Mouse (Mus musculus) 3134 (cell line): ENCODE measurements around the gene Slc52a3.

ENCODE experiments used
- DNase-seq: peaks from one replicate; pipeline ENCODE4 v3.0.0-alpha.2; 2011; ENCODE audit warnings: low spot score; ENCODE audit not compliant: insufficient read length; ENCODE audit errors: extremely low read depth

Slc52a3 gene

DNA sequence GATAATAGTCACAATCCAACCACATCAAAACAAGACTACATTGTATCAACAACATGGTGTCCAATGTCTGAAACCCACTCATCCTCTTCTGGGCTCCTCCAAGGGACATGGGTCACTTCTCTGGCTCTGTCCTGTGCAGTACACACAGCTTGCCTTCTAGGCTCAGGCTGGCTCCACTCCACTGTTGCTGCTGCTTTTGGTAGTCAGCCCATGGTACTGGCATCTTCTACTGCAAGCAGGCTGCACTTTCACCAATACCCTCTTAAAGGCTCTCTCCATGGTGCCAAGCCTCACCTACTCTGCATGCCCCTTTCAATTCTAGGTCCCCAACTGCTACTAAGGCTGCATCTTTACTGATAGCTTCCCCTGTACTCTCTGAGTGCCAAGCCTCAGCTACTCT is 43.8 kb downstream of the Slc52a3 start:
- DNase-seq: no peak

DNA sequence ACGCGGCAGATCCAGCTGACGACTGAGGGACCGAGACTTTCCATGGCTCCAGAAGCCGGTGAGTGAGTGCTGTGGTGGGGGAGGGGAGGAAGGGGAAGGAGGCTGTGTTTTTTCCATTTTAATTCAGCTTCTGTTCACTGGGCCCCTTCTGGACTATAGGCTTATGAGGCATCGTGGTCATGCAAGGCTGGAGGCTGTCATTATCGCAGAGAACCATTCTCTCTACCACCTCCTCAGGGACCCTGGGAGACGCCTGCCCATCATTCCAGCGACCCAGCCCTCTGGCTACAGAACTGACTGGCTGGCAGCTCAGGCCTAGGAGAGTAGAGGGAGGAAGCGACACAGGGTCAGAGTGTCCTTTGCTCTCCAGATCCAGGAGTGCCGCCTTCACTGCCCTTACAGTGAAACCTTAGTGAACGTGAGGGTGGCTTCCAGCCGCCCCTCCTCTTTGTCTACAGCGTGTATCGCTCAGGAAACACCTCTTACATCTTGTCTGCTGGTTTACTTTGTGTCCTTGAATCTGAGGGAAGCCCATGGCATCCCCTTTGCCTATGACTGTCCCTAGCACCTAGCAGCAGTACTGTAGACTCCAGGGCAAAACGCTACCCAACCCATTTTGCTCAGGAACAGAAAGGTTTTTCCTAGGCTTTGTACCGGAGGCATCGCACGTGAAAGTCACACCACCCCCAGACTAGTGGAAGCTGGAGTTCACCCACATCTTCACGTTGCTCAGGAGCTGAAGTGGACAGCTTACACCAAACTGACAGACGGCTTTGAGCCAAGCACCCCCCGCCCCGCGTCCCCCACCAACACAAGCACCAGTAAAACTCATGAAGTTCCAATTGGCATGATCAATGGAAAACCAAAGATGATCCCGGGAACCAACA is 51.0 kb downstream of the Slc52a3 start:
- DNase-seq: no peak

DNA sequence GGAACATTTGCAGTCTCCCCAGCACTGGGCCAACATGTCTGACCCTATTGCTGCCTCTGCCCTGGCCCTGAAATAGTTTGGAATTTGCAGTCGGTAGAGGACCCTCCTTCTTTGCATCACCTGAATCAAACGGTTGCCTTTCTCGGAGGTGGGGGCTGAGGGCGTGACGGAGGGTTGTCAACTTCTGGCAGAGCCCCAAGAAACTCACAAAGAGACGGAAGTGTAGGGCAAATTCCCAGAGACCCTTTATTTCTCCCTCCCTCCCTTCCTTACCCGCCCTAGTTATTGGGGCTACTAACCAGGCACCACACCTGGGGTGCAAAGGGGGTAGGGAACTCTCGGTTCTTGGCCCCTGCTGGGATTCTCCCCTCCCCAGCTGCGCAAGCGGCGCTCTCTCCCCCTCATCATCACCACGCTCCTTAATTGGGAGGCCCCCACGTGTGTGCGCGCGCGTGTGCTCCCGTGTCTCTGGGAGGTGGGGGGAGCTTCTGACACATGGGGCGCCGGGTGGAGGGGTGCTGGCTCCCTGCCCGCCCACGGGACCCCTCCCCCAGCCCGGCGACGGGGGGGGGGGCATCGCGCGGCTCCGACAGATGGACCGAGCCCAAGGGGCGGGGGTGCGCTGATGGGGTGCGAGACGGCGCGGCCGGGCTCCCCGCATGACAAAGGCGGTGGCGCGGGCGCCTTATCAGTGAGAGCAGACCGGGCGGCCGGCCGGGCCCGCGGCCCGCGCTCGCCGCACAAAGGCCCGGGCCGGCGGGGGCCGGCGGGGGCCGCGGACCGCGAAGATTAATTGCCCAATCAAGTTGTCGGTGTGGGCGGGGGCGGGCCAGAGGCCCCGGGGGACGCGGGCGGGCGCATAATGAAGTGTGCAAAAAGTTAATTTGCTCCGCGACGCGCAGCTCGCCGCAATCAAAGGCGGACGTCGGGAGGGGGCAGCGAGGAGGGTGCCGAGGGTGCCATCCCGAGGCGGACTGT is 52.0 kb downstream of the Slc52a3 start:
- DNase-seq: no peak

DNA sequence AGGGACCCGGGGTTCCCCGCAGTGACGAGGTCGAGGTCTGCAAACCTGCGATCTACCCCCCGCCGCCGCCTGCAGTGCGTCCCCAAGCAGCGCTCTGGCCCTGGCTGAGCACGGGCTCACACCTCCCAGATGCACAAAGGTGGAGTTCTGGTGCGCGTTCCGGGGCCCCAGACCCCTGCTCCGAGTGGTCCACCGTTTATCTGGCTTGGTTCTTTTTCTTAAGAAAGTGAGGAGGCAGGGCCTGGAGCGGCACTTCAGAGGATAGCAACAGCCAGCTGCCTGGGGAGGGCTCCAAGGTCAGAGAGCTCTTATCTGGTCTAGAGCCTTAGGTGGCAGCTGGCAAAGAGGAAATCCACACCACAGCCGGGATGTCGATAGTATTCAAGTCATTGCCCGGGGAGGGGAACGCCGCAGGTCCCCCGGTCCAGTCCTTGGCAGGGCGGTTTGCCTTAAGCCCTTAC is 52.7 kb downstream of the Slc52a3 start:
- DNase-seq: no peak

DNA sequence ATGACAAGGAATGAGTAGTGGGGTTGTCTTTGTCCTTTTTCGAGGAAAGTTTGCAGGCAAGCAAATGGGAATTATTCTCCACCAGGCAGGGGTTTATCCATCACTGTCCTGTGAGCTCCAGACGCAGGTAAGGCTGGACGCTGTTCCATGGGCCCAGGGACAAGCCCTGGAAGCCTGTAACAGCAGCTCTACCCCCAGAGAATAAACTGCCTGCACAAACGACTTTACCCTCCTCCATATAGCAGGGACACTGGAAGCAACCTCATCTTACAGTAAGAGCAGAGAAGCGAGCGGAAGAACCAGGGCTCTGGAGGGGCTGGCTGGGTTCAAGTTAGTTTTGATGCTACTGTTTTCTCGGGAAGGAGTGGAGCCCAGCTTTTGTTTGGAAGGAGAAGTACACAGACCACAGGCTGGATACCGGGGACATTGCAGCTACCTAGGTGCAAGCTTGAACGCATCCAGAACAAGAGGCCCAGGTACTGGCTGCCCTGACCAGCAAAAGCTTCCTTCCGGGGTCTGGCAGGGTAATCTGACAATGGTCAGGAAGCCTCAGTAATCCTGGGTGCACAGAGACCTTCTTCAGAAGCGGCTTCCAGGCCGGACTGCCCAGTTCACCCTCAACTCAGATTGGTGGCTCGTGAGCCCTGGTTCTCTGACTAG is 53.4 kb downstream of the Slc52a3 start:
- DNase-seq: no peak

DNA sequence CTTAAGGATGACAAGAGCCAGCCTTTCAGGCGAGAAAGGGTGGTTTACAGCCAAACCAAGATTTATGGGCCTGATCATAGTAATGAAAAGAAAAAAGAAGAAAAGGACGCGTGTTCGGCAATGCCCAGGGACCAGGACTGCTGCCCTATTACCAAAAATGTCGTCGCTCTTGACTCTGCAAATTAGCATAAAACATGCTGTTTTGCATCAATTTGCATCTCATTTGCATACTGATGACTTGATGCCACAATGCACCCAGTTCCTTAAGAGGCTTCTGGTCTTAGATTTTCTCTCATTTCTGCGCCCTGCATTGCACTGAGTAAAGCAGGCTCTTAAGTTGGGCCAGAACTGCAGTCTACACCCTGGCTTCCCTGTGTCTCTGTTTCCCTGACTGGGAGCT is 54.0 kb downstream of the Slc52a3 start:
- DNase-seq: no peak

DNA sequence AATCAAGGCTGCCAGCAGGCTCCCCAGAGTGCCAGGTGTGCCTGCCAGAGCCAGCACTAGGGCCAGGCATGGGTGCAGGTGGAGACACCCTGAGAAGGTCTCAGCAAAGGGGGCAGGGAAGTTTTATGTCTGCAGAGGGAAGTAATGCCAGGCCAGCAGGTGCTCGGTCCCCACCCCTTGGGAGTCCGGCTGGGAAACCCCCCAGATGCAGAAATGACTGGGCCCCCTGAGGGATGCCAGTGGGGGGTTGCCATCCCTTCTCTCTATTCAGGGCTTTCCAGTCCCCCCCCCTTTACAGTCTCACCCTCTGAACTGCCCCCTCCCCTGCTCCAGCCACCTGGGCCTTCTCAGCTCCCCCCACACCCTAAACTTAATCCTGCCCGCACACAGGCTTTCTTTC is 55.7 kb downstream of the Slc52a3 start:
- no peak for DNase-seq

DNA sequence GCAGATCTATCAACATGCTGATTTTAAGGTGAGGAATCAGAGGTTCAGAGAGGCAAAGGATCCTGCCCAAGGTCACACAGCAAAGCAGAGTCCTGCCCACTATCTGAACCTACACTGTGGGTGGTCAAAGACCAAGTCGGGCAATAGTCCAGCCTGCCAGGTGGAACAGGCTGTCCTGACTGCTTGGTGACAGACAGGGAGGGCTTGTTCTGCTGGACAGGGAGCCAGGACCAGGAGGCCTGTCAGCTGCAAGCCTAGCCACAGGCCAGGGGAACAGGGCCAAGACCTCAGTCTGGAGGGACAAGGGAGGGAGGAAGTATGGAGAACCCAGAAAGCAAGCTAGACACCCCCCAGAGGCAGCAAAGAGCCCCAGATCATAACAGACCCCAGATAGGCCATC is 59.1 kb downstream of the Slc52a3 start:
- no peak for DNase-seq

DNA sequence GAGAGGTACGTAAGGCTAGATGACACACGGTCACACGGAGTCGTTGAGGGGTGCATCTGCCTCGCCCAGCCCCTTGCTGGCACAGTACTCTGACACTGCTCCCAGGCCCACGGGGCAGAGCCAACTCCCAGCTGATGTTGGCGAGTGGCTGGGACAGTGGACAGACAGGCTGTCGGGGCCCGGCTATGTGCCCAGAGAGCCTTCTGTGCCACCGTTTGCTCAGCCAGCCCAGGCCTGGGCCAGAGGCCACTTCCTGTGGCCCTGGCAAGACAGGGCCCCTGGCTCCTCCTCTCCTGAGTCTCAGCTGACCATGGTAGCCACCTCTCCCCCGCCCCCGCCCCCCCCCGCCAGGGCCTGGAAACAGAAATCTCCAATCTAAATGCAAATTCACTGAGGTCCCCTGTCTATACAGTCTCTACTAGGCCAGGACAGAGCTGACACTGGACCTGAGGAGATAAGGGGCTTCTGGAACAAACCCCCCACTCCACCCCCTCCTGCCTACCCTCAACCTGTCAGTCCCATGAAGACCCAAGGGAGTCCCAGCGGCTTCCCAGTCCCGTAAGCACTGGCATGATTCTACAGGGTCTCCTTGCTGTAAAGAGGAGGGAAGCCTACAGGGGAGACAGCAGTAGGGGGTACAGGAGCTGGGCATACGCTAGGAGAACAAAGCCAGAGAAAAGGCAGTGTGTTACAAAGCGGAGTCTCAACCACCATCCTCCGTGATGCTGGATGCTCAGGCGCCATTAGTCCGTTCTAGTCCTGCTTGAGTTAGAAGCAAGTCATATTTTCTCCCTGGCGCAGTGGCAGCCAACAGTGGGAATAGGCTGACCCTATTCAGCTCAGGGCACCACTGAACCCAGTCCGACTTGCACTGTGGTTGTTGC is 60.3 kb downstream of the Slc52a3 start:
- DNase-seq: no peak

DNA sequence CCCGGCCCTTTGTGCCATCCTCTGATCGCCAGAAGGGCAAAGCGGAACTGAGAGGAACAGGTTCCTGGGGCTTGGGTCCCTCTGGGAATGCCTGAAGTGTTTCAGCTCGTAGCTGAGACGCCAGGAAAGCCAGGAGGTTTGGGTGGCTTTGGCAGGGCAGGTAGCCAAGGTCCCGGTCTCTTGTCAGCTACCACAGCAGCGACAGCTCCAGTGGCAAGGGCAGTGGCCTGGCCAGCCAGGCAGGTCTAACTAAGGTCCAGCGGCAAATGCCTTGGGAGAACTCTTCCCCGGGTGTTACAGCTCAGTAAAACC is 60.9 kb downstream of the Slc52a3 start:
- DNase-seq: no peak
